Mouse (Mus musculus) adrenal gland, adult 8-10 months (tissue): ENCODE results near the gene Zfand3. TPM values are rescaled to one million over a fixed set of nuclear protein-coding genes. Genes with fewer than 3 reads are reported as not detected.

Experiments used
- DNase-seq: peaks from one replicate; pipeline ENCODE4 v3.0.0; 2022
- total RNA-seq, 4 experiments: library from RNA; stranded (reverse); gene quantifications; 2 replicates each; pipeline ENCODE4 v1.2.4; 2022

Zfand3 gene
- total RNA-seq, 4 experiments from 2014 or later = 150 to 175 (median 171) TPM

DNA sequence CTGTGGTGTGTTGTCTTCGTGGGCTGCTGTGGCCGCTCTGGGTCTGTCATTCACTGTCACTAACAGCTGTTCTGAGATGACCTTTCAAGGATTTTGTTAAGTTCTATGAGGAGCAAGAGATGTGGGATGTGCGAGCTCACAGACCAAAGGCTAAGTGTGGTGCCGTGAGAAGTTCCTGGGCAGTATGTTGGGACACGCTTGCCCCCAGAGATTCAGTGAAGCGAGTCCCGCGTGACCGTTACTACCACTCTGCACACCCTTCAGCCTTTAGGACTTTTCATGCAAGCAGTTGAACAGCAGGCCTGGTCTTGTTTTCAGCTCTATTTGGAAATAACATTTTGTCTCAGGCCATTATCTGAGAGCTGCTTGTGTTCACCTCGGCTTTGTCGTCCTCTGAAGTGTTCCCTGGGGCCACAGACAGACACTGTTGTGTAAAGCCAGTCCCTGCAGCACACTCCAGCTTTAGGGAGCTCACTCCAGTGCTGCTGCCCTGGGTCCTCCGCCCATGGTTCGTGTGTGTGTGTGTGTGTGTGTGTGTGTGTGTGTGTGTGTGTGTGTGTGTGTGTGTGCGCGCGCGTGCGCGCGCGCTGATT lies 191.2 kb downstream of the Zfand3 start:
- no peak for DNase-seq

DNA sequence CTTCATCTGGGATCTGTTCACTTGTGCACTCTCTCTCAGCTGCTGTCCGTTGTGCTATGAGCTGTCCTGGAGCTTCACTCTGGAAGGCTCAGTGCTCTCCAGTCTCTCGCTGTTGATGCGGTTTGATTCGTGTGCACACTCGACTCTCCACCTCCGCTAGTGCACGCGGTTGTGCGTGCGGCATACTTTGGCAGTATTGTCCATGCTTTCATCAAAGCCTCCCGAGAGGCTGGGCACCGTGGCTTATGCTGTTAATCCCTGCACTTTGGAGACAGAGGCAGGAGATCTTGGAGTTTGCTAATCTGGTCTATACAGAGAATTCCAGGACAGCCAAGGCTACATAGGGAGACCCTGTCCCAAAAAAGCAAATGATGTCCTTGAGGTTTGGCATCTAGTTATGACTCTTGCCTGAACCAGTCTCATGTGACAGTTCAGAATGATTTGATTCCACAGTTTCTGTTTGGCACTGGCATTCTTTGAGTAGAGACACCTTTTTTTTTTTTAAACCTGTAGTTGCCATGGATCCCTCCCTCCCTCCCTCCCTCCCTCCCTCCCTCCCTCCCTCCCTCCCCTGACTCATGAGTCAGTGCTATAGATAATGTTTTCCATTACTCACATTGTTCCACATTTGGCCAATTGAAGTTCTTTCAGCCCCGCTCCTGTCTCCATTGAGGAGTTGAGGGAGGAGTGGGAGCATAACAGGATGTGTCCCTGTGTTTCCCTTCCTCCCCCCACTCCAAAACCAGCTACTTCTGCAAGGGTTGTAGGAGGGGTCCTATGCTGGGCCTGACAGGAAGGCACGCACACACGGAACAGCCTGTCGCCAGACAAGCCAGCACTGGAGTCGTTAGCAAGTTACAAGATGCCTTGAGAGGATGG lies 192.1 kb downstream of the Zfand3 start:
- peak; percentile 30 for DNase-seq

DNA sequence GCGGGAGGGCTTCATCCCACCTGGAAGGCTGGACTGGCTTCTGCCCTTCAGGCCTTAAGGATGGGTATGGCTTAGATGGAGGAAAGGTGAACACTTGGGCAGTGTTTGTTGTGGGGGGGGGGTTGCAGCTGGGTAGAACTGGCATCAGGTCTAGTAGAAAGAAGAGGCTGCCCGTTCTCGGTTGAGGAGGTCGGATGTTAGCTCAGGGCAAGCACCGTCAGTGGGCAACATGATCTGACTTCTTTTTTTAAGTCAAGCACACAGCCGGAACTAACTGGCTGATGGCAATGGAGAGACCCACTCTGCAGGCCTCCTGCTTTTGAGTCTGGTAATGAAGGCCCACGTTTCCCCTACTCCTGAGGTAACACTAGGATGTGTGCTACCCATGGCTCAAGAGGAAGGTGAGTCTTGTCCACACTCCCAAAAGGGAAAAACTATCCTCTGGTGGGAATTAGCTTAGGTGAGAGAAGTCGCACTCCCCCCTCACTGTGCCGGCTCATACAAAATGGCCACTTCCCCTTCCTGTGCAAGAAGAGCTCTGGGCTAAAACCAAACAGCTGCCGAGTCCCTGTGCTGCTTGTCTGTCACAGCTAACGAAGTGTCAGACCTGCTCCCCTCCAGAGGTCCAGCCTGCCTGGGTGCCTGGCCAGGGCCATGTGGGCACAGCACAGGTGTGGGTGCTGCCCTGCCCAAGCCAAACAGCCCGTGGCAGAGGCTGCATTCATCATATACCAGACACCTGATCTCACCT lies 192.9 kb downstream of the Zfand3 start:
- DNase-seq = peak; percentile 4

GRCm38 (mm10) chr17:30198422-30198821 lies 193.9 kb downstream of the Zfand3 start:
- DNase-seq = peak; percentile 25

DNA sequence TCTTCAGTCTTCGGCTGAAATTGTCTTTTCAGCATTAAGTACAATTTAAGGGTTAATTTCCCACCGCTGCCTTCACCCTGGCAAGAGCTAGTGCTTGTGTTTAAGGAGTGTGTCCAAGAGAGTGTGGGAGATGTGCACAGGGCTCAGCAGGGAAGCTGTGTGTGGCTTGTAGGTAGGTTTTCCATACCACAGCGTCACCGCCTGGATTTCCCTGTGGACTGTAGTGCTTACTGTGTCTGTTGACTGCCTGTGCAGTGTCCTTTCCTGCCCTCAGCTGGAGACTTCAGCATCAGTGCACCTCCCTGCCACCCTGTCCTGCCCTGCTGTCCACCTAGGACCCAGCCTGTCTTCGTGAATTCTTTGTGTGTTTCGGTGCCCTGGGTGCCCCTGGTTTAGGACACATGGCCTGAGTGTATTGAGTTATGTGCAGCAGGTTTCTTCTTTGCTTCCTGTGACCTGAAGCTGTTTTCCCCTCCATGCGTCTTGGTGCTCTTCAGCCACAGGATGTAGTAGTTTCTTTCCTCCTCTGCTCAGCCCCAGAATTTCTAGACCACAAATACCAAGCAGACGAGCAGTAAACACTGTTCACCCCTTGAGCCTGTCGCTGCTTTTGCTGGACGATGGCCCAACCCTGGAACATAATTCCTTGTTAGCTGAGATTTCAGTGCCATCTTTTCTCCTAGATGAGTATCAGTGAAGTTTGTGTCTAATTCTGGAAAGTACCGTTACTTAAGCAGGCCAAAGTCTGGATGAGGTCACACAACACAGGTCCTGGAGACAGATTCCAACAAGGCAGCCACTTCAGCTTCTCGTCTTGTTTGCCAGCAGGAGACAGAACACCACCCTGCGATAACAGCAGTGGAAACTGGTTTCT lies 195.1 kb downstream of the Zfand3 start:
- DNase-seq = no peak

GRCm38 (mm10) chr17:30200283-30200682 lies 195.8 kb downstream of the Zfand3 start:
- DNase-seq = no peak

DNA sequence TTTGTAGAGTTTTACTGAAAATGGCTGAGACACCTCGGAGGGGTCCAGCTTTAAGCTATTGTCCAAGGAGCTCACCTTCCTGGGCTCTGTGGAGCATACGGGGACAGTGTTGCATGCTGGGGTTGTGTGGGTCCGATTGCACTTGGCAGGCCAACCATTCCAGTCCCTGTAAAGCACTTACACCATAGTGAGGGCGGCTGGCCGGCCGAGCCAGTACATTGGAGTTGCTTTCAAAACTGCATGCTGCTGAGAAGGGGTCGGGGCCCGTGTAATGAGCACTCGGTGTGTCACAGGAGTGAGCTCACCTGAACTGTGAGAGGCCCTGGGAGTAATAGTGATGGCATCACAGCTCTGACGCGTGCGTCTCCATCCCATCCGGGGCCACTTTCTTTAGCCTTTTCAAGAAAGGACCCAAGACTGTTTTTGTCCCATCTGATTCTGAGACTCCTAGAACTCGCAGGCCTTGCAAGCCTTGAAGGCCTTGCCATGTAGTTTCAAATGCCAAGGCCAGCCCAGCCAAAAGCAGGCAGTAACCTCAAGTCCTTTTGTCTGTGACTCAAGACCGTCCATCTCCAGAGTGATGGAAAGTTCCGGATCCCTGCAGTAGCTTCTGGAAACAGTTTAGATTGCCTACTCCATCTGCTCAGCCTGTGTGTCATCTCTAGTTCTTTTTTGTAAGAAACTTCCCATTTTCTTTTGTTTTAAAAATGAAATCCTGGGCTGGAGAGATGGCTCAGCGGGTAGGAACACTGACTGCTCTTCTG lies 200.7 kb downstream of the Zfand3 start:
- DNase-seq = peak; percentile 87

- DNase-seq = no peak
These were observed 205.7 kb downstream of the Zfand3 start for GRCm38 (mm10) chr17:30210262-30210661.

DNA sequence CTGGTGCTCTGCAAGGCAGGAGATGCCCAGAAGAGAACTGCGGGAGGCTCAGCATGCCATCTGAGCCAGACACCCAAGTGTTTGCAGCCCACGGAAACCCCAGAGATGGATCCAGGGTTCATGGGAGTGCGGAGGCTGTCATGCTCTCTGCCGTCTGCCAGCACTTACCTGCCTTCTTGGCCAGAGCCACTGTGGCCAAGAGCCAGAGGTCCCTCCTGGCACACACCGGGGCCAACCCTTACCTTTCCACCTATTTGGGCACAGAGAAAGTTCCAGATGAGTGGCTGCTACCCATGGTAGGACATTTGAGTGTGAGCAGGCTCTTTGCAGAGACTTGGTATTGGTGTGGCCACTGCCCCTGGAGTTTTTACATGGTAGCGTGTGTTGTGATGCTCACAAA lies 206.4 kb downstream of the Zfand3 start:
- no peak for DNase-seq

DNA sequence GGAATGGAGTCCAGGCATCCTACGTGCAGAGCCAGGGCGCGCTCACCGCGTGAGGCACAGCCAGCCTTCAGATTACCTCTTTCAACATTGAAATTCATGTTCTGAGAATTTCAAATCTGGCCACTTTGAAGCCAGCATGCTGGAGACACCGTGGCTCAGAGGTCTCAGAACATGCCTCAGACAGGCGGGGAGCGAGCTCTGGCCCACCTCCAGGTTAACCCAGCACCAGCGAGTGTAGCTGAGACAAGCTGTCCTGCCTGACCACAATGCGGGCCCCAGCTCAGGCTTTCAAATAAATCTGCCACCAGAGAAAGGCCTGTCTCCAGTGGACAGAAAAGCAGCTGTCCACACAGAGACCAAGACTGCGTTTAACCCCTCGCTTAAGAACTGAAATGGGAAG lies 208.1 kb downstream of the Zfand3 start:
- DNase-seq = no peak

DNA sequence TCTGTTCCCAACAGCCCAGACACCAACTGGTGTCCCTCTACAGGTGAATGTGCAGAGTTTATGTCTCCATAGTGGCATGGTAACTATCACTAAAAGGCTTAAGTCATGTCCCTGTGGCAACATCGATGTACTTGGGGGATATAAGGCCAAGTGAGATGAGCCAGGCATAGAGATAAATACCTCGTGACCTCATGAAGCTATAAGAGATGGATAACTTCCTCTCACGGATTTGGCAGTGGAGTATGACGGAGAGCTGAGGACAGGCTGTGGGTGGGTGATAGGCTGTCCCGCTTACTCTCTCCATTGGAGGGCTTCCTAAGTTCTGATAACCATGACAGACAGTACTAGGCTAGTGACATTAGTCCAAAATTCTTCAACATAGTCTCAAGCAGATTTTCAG lies 208.8 kb downstream of the Zfand3 start:
- DNase-seq = no peak

- DNase-seq = no peak
These were observed 209.9 kb downstream of the Zfand3 start for GRCm38 (mm10) chr17:30214393-30214792.

- peak; percentile 71 for DNase-seq
These were observed 211.2 kb downstream of the Zfand3 start for GRCm38 (mm10) chr17:30215741-30216140.

GRCm38 (mm10) chr17:30221677-30222076 lies 217.1 kb downstream of the Zfand3 start:
- DNase-seq = no peak

DNA sequence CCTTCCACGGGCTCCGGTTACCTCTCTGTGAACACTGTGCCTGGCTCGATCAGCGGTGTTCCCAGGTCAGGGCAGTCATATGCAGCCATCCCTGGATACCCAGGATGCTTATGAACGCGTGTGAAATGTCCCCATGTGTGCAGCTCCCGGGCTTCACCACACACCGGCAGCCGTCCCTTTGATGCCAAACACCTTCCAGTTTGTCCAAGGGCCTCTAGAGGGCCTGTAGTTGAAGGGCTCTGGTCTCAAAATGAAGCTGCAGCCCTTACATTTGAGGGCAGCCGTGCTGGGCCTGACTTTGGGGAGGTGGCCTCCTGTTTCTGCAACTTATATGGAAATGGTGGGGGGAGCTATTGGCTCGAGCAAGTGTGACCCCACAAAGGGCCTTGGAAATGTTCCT lies 217.8 kb downstream of the Zfand3 start:
- DNase-seq = no peak

DNA sequence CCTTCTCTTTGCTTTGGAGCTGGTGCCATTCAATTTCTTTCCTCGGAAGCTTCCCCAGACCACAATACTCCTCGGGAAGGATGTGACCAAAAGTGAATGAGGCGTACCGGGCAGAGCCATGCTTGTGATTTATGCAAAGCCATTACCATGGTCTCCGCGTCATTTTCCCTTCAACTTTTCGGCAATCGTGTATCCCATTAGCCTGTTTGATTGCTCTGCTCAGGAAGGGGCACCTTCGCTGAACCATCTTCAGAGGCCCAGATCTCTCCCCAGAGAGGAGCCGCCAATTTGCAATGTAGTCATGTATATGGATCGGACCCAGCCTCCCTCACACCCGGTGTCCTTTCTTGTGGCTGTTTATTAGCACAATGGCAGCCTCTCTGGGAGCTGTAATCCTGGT lies 218.3 kb downstream of the Zfand3 start:
- no peak for DNase-seq

- DNase-seq = no peak
These were observed 220.7 kb downstream of the Zfand3 start for GRCm38 (mm10) chr17:30225030-30225740.

DNA sequence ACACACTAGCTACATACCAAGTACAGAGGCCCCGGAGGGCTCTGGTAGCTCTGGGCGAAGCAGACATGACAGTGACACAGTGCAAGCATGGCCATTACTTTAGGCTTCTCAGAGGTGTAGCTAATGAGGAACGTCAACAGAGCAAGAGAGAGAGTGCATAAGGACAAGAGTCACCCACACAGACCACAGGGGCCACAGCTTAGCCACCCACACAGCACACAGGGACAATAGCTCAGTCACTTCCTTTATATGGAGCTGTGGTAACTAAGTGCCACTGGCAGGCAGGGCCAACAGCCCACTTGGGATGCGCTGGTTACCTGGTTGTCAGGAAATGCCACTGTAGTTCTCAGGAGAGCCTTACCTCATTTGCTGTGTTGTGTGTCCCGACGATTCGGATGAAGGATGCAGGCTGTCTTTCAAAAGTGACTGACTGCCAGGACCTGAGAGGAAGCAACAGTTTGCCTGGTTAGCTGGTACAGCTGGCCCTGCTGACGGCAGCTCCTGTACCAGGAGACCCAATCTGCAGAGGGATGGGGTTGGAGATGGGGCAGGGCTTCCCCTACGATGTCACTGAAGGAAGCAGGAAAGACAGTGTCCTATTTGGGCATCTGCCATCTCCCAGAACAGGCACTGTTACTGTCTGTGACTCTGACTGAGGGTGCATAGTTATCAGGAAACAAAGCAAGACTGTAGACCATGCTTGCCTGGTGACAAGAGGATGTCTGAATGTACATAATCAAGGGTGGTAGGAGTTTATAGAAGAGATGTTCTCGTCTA lies 224.1 kb downstream of the Zfand3 start:
- no peak for DNase-seq

DNA sequence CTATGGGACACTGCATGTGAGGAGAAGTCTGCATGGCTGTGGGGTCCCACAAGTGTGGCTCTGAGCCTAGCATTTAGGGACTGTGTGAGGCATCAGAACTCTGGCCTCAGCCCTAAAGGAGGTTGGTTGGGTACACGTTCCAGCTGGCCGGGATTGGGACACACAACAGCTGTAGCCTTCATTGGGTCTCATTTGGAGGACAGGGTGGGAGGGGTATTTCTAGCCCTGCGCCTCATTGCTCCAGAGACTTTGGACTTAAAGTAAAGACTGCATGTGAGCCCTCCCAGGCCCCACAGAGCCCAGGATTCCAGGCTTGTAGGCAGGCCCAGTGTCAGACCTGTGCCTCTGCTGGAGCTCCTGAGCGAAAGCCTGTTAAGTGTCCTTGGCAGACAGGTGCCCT lies 225.9 kb downstream of the Zfand3 start:
- DNase-seq = no peak

DNA sequence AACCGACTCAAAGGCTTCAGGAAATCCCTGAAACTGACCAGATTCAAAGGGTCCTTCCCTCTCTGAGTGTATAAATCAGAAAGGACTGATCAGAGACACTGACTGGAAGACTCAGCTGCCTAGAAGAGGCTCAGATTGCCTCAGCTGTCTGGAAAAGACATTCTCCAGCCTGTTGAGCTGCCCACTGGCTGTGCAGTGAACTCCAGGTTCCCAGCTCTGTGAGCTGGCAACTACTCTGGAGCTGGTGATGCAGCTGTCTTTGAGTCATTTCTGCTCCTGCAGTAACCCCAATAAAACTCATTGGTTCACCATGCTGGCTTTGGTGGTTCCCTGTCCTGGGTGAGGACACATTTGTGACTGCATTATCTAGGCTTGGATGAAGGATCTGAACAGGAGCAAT lies 226.9 kb downstream of the Zfand3 start:
- DNase-seq = no peak
